Mouse (Mus musculus) liver, embryonic 14.5 days (tissue): ENCODE results near the gene Sec16b.

Experiments used
- CTCF ChIP-seq: IDR thresholded peaks from 2 replicates; pipeline ENCODE4 v1.5.1; 2016; ENCODE audit warnings: antibody characterized with exemption, low read depth, control low read depth
- EP300 ChIP-seq: IDR thresholded peaks from 2 replicates; pipeline ENCODE4 v1.6.1; 2016; ENCODE audit warnings: antibody characterized with exemption, low read depth

GRCm38 (mm10) chr1:157586556-157586955 is 80.0 kb downstream of the Sec16b start:
- TF ChIP-seq EP300 (no peak), CTCF (no peak)
